Mouse (Mus musculus): ENCODE measurements around the gene Olfr1373.
"Not testable (repeated sequence)": the region's sequence is repeated elsewhere in the genome, so short reads cannot be mapped to it uniquely, and the experiment has no call there.

GRCm38 (mm10) chr11:52143675-52144074 lies 1.7 kb downstream of the Olfr1373 start:
- not testable (repeated sequence) for TF ChIP-seq POLR2A (IDR thresholded peaks at IDR 0.05; ENCODE audit: extremely low read depth, insufficient read depth, low read length)
- TF ChIP-seq CTCF (IDR thresholded peaks at IDR 0.05; ENCODE audit: extremely low read depth, insufficient read depth, low read length) = peak; percentile 79

Data from cortical plate, adult 2 months (tissue).